In the genomic region with DNA sequence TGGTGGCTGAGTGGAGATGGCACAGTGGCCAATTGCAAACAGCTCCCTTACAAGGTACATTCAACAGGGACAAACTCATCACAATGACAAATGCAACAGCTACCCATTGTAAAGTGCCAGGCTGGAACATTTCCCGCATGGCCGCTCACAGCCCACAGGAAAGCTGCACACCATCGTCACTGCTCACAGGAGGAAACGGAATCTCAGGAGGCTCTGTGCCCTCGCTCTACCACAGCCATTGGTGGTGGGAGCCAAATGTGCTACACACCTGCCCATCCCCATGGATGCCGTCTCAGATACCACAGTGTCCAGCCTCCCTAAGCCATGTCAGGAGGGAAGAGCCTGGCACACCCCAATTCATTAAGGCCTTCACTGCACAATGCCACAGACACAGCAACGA, we compare ENCODE assay signal across 26 mouse cellular contexts.
A peak's percentile ranks its signal among the peaks of the same experiment; 100 is the strongest.
DNase-seq lines count a peak whose midpoint lies in the region; ATAC-seq and TF ChIP-seq lines count a peak whose summit lies in the region.
"Had no signal": no experiment of that assay in that cellular context is flagged by ENCODE, and none has a peak within 500 bp of the region (broad histone marks: within the 10 kb centered on the region; RNA-seq: fewer than 3 reads in every experiment).

No protein-coding gene starts in this region.

- no peak overlapping the region for H3K4me2 ChIP-seq in heart, embryonic 12.5 days
- no peak overlapping the region for H3K4me2 ChIP-seq in hindbrain, embryonic 13.5 days
- no peak overlapping the region for H3K4me2 ChIP-seq in hindbrain, embryonic 11.5 days (replicated peaks; ENCODE audit: low read depth, low read length)
- H3K4me2 ChIP-seq: forebrain, embryonic 13.5 days; limb, embryonic 15.5 days; liver, embryonic 13.5 days; midbrain, embryonic 15.5 days; neural tube, embryonic 12.5 days; stomach, embryonic 15.5 days had no signal

- H3K27ac ChIP-seq in heart, embryonic 12.5 days (ENCODE audit: poor library complexity, severe bottlenecking) = peak overlapping the region; percentile 30; the same call in 1 of the 2 replicates
- no peak overlapping the region for H3K27ac ChIP-seq in heart, adult 2 months
- peak overlapping the region; percentile 52; the same call in 1 of the 2 replicates for H3K27ac ChIP-seq in hindbrain, embryonic 13.5 days
- no peak overlapping the region for H3K27ac ChIP-seq in hindbrain, embryonic 11.5 days (ENCODE audit: low read depth, low read length)
- H3K27ac ChIP-seq: forebrain, embryonic 13.5 days; kidney, postnatal 0 days; limb, embryonic 15.5 days; liver, embryonic 13.5 days; midbrain, embryonic 15.5 days; neural tube, embryonic 12.5 days; stomach, embryonic 15.5 days had no signal

- peak; percentile 46 for DNase-seq in cerebellum, adult 11-12 months
- DNase-seq in cerebellum, adult 9-10 months = no peak
- no peak for DNase-seq in heart, adult 2 months
- no peak for DNase-seq in hindbrain, embryonic 11.5 days (ENCODE audit: low spot score)
- DNase-seq in retina, embryonic 14.5 days (ENCODE audit: low spot score) = peak; percentile 43
- no peak for DNase-seq in retina, postnatal 1 day
- DNase-seq: adrenal gland, postnatal 10 days; cerebellum, postnatal 25 days; gastrocnemius, postnatal 10 days; heart, postnatal 36 days; kidney, adult 8-10 months; kidney, postnatal 4 days; liver, embryonic 13.5 days; lung, adult 18-20 months; lung, postnatal 4 days; right cerebral cortex, postnatal 25 days had no signal

- H3K9ac ChIP-seq in heart, embryonic 12.5 days = no peak overlapping the region
- no peak overlapping the region for H3K9ac ChIP-seq in heart, adult 2 months (ENCODE audit: low read depth, low read length)
- no peak overlapping the region; the same call in 1 of the 2 replicates for H3K9ac ChIP-seq in hindbrain, embryonic 13.5 days
- H3K9ac ChIP-seq in hindbrain, embryonic 11.5 days (ENCODE audit: low read depth, low read length) = no peak overlapping the region
- H3K9ac ChIP-seq: forebrain, embryonic 13.5 days; limb, embryonic 15.5 days; liver, embryonic 13.5 days; midbrain, embryonic 15.5 days; neural tube, embryonic 12.5 days; stomach, embryonic 15.5 days had no signal

- 65% methylated on average over 7 of the region's 7 CpGs for WGBS in heart, embryonic 12.5 days
- WGBS in heart, adult 2 months = 79% methylated on average over 7 of the region's 7 CpGs
- 69% methylated on average over 7 of the region's 7 CpGs for WGBS in hindbrain, embryonic 13.5 days
- 76% methylated on average over 7 of the region's 7 CpGs for WGBS in hindbrain, embryonic 11.5 days

- no peak for ATAC-seq in heart, embryonic 12.5 days (ENCODE audit: insufficient number of reproducible peaks, low FRiP score)
- no peak for ATAC-seq in hindbrain, embryonic 13.5 days (ENCODE audit: low FRiP score)
- ATAC-seq in hindbrain, embryonic 11.5 days (ENCODE audit: low FRiP score) = no peak
- ATAC-seq: forebrain, embryonic 13.5 days; intestine, embryonic 16.5 days; lung, postnatal 0 days; midbrain, embryonic 15.5 days had no signal

- no peaks in the 10 kb centered on the region for H3K27me3 ChIP-seq in heart, embryonic 12.5 days (replicated peaks)
- no peaks in the 10 kb centered on the region for H3K27me3 ChIP-seq in heart, adult 2 months (ENCODE audit: control insufficient read depth, insufficient read depth, low read length)
- no peaks in the 10 kb centered on the region for H3K27me3 ChIP-seq in hindbrain, embryonic 13.5 days
- no peaks in the 10 kb centered on the region for H3K27me3 ChIP-seq in hindbrain, embryonic 11.5 days (ENCODE audit: control insufficient read depth, insufficient read depth, low read length)
- H3K27me3 ChIP-seq: limb, embryonic 15.5 days; liver, embryonic 13.5 days; midbrain, embryonic 15.5 days; stomach, embryonic 15.5 days had no signal

- H3K4me3 ChIP-seq in heart, embryonic 12.5 days = no peak overlapping the region
- H3K4me3 ChIP-seq in heart, adult 2 months = no peak overlapping the region
- H3K4me3 ChIP-seq in hindbrain, embryonic 13.5 days = no peak overlapping the region
- H3K4me3 ChIP-seq in hindbrain, embryonic 11.5 days (ENCODE audit: low read depth, low read length) = no peak overlapping the region
- H3K4me3 ChIP-seq: forebrain, embryonic 13.5 days; limb, embryonic 15.5 days; liver, embryonic 13.5 days; midbrain, embryonic 15.5 days; neural tube, embryonic 12.5 days; stomach, embryonic 15.5 days had no signal

- intact Hi-C loops in heart, adult 2 months (cut with DNase I) = no loop called here

- no peak for TF ChIP-seq CTCF in heart, adult 2 months (IDR thresholded peaks at IDR 0.05)

- TF ChIP-seq EP300 in heart, adult 2 months (IDR thresholded peaks at IDR 0.05; ENCODE audit: insufficient read depth, low read depth, low read length) = no peak

- H3K9me3 ChIP-seq in heart, embryonic 12.5 days (replicated peaks) = no peaks in the 10 kb centered on the region
- H3K9me3 ChIP-seq in hindbrain, embryonic 13.5 days = no peaks in the 10 kb centered on the region
- no peaks in the 10 kb centered on the region for H3K9me3 ChIP-seq in hindbrain, embryonic 11.5 days (ENCODE audit: control insufficient read depth, low read length)
- H3K9me3 ChIP-seq: forebrain, embryonic 13.5 days; limb, embryonic 15.5 days; liver, embryonic 13.5 days; midbrain, embryonic 15.5 days; neural tube, embryonic 12.5 days; stomach, embryonic 15.5 days had no signal

- no peaks in the 10 kb centered on the region; the same call in none of the 2 replicates for H3K79me2 ChIP-seq in heart, adult 2 months (replicated peaks; ENCODE audit: control insufficient read depth, insufficient read depth, low read length)

- no peak for TF ChIP-seq POLR2A in heart, adult 2 months (IDR thresholded peaks at IDR 0.05; ENCODE audit: insufficient read depth, low read depth, low read length)

- H3K36me3 ChIP-seq in heart, embryonic 12.5 days = 0 out of 2 replicates have a peak, but pooled peaks cover 5% of the 10 kb centered on the region
- H3K36me3 ChIP-seq in heart, adult 2 months (ENCODE audit: control insufficient read depth, insufficient read depth, low read length) = no peaks in the 10 kb centered on the region
- no peaks in the 10 kb centered on the region for H3K36me3 ChIP-seq in hindbrain, embryonic 13.5 days
- no peaks in the 10 kb centered on the region for H3K36me3 ChIP-seq in hindbrain, embryonic 11.5 days (ENCODE audit: control insufficient read depth, insufficient read depth, low read length)
- H3K36me3 ChIP-seq: limb, embryonic 15.5 days; liver, embryonic 13.5 days; midbrain, embryonic 15.5 days; neural tube, embryonic 12.5 days; stomach, embryonic 15.5 days had no signal

- peaks cover 81% of the 10 kb centered on the region for H3K4me1 ChIP-seq in heart, embryonic 12.5 days (replicated peaks)
- H3K4me1 ChIP-seq in heart, adult 2 months (ENCODE audit: control insufficient read depth, insufficient read depth, low read length) = peaks cover 9% of the 10 kb centered on the region
- H3K4me1 ChIP-seq in hindbrain, embryonic 13.5 days (replicated peaks) = peaks cover 57% of the 10 kb centered on the region
- H3K4me1 ChIP-seq in hindbrain, embryonic 11.5 days (replicated peaks; ENCODE audit: control insufficient read depth, insufficient read depth, low read length) = peaks cover 5% of the 10 kb centered on the region; the same call in 1 of the 2 replicates
- H3K4me1 ChIP-seq: liver, embryonic 13.5 days had no signal

Comparison
In these comparisons a context has a peak if more than half of its experiments do, and no peak if none do; other contexts are left out.
1. DNase-seq: peak in cerebellum, adult 11-12 months (single experiment) and retina, embryonic 14.5 days (single experiment); none in cerebellum, adult 9-10 months (single experiment), heart, adult 2 months (0 of 2), hindbrain, embryonic 11.5 days (single experiment) and retina, postnatal 1 day (single experiment).
2. H3K27ac ChIP-seq: peak in heart, embryonic 12.5 days (single experiment) and hindbrain, embryonic 13.5 days (single experiment); none in heart, adult 2 months (single experiment) and hindbrain, embryonic 11.5 days (single experiment).